Mouse (Mus musculus) kidney, embryonic 14.5 days (tissue): Measurements from ENCODE around the gene Srsf3. TPM values are rescaled to one million over a fixed set of nuclear protein-coding genes. Genes with fewer than 3 reads are reported as not detected.
A peak's percentile ranks its signal among the peaks of the same experiment; 100 is the strongest.
"Not testable (repeated sequence)": the region's sequence is repeated elsewhere in the genome, so short reads cannot be mapped to it uniquely, and the experiment has no call there.

Experiments
- ATAC-seq: fragments of 200-750 bp; cut with Nextera tagmentation; 2 replicates; pipeline ENCODE4 v1.8.0; 2017; ENCODE audit warnings: moderate number of reproducible peaks, mild to moderate bottlenecking, moderate TSS enrichment, moderate library complexity; ENCODE audit not compliant: low FRiP score, low TSS enrichment
- H3K27ac ChIP-seq: fragments of 300-500 bp; sonication (generic); 2 replicates; pipeline ENCODE4 v1.5.1; 2014; ENCODE audit warnings: low read depth, mild to moderate bottlenecking, low read length, moderate library complexity, mixed read lengths
- H3K27me3 ChIP-seq: fragments of 300-500 bp; sonication (generic); 2 replicates; pipeline ENCODE4 v1.6.1; 2014; ENCODE audit warnings: mild to moderate bottlenecking, low read length; ENCODE audit not compliant: control insufficient read depth, insufficient read depth
- H3K36me3 ChIP-seq: fragments of 300-500 bp; sonication (generic); 2 replicates; pipeline ENCODE4 v1.6.1; 2014; ENCODE audit warnings: low read length, mixed read lengths; ENCODE audit not compliant: control insufficient read depth, insufficient read depth
- H3K4me1 ChIP-seq: fragments of 300-500 bp; sonication (generic); 2 replicates; pipeline ENCODE4 v1.6.1; 2014; ENCODE audit warnings: low read length, mixed read lengths; ENCODE audit not compliant: control insufficient read depth, insufficient read depth
- H3K4me2 ChIP-seq: fragments of 300-500 bp; sonication (generic); replicated peaks from 2 replicates; pipeline ENCODE4 v1.6.1; 2014; ENCODE audit warnings: low read depth, mild to moderate bottlenecking, low read length
- H3K4me3 ChIP-seq: fragments of 300-500 bp; sonication (generic); 2 replicates; pipeline ENCODE4 v1.5.1; 2014; ENCODE audit warnings: mild to moderate bottlenecking, low read length
- H3K9ac ChIP-seq: fragments of 300-500 bp; sonication (generic); 2 replicates; pipeline ENCODE4 v1.6.1; 2014; ENCODE audit warnings: low read depth, mild to moderate bottlenecking, low read length, moderate library complexity
- H3K9me3 ChIP-seq: fragments of 300-500 bp; sonication (generic); 2 replicates; pipeline ENCODE4 v1.6.1; 2016; ENCODE audit warnings: low read length; ENCODE audit not compliant: control insufficient read depth
- whole genome bisulfite sequencing: fragments of 180-500 bp; shearing (Covaris S2); extraction: QIAGEN DNeasy Blood & Tissue Kit; methylation state at CpG from one replicate; pipeline ENCODE4 v1.1.7; 2014; 5-methylcytosine and 5-hydroxymethylcytosine counted together
- polyA plus RNA-seq: library from polyadenylated mRNA; unstranded; fragments of >200 nt; fragmentation: Nextera tagmentation; extraction: Ambion mirVana; gene quantifications from 2 replicates; pipeline ENCODE4 v1.2.1, GENCODE M21; 2014

Srsf3 gene
- polyA plus RNA-seq, 1 experiment from 2014 or later = 691 TPM

- peaks cover 5% of the 10 kb centered on the region; the same call in 1 of the 2 replicates for H3K4me1 ChIP-seq
- no peak overlapping the region for H3K27ac ChIP-seq
- no peaks in the 10 kb centered on the region for H3K27me3 ChIP-seq
- H3K9ac ChIP-seq = no peak overlapping the region
- no peaks in the 10 kb centered on the region for H3K9me3 ChIP-seq
- peak overlapping the region; percentile 74 for H3K4me3 ChIP-seq
- no peak for ATAC-seq
- H3K36me3 ChIP-seq = peaks cover 42% of the 10 kb centered on the region
- peak overlapping the region; percentile 94 for H3K4me2 ChIP-seq
Measured at GRCm38 (mm10) chr17:29035506-29035905, 3.1 kb downstream of the Srsf3 start.

DNA sequence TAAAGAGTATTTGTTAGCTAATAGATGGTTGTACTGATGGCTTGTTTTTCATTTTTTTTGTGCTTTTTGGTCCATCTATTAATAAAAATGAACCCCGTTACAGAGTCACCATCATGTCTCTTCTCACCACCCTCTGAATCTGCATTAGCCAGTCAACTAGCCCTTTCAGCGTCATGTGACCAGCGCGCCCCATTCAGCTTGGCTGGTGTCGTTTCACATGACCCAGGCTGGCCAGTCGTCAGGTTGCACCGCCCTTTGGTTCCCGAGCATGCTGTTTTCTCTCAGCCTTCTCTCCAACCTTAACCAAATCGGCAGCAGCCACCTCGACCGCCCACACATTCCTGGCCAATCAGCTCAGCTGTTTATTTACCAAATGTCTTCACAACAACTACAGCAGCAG lies 6.9 kb downstream of the Srsf3 start:
- no peaks in the 10 kb centered on the region for H3K27me3 ChIP-seq
- H3K27ac ChIP-seq = no peak overlapping the region
- H3K9ac ChIP-seq = no peak overlapping the region
- 65% methylated on average over 11 of the region's 11 CpGs for WGBS
- no peak overlapping the region for H3K4me2 ChIP-seq
- peaks cover 77% of the 10 kb centered on the region for H3K36me3 ChIP-seq
- no peaks in the 10 kb centered on the region for H3K9me3 ChIP-seq
- H3K4me1 ChIP-seq = no peaks in the 10 kb centered on the region
- no peak for ATAC-seq
- H3K4me3 ChIP-seq = no peak overlapping the region

GRCm38 (mm10) chr17:29041632-29042031 lies 9.2 kb downstream of the Srsf3 start:
- not testable (repeated sequence) for H3K4me3 ChIP-seq, H3K4me1 ChIP-seq, H3K4me2 ChIP-seq, ATAC-seq, H3K9me3 ChIP-seq, H3K27me3 ChIP-seq, H3K27ac ChIP-seq, H3K9ac ChIP-seq
- 94% methylated on average over 3 of the region's 3 CpGs for WGBS
- peaks cover 93% of the 10 kb centered on the region for H3K36me3 ChIP-seq

- H3K27ac ChIP-seq = no peak overlapping the region
- no peak overlapping the region for H3K4me3 ChIP-seq
- H3K9me3 ChIP-seq = no peaks in the 10 kb centered on the region
- no peak overlapping the region for H3K9ac ChIP-seq
- H3K4me2 ChIP-seq = no peak overlapping the region
- no peaks in the 10 kb centered on the region for H3K27me3 ChIP-seq
- no peaks in the 10 kb centered on the region for H3K4me1 ChIP-seq
- peaks cover 88% of the 10 kb centered on the region for H3K36me3 ChIP-seq
- ATAC-seq = no peak
Measured at GRCm38 (mm10) chr17:29042569-29042968, 10.1 kb downstream of the Srsf3 start.

DNA sequence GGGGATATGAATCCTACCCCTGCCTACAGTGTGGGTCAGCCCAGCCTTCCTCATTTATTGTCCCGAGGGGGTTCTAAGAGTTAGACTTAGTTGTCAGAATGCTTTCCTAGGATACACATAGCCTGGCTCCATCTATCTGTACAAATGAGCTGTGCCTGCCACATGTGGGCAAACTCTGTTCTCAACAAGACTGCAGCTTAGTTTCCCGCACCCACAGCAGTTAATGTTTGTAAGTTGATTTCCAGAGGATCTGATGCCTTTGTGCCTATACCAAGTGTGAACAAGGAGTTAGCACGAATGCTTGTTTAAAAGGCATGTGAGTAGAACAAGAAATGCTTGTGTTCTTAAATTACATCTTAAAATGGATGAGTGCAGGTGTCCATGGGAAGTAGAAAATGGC lies 11.2 kb downstream of the Srsf3 start:
- no peak overlapping the region for H3K9ac ChIP-seq
- no peak overlapping the region for H3K27ac ChIP-seq
- no peaks in the 10 kb centered on the region for H3K9me3 ChIP-seq
- no peak for ATAC-seq
- H3K4me3 ChIP-seq = no peak overlapping the region
- WGBS = 90% methylated on average over 3 of the region's 3 CpGs
- H3K4me2 ChIP-seq = no peak overlapping the region
- H3K36me3 ChIP-seq = peaks cover 81% of the 10 kb centered on the region
- H3K4me1 ChIP-seq = no peaks in the 10 kb centered on the region
- H3K27me3 ChIP-seq = no peaks in the 10 kb centered on the region

GRCm38 (mm10) chr17:29044146-29044924 lies 11.9 kb downstream of the Srsf3 start:
- H3K36me3 ChIP-seq = peaks cover 73% of the 10 kb centered on the region
- no peak overlapping the region for H3K27ac ChIP-seq
- no peak overlapping the region for H3K4me3 ChIP-seq
- H3K27me3 ChIP-seq = no peaks in the 10 kb centered on the region
- no peaks in the 10 kb centered on the region for H3K4me1 ChIP-seq
- H3K9me3 ChIP-seq = no peaks in the 10 kb centered on the region
- H3K4me2 ChIP-seq = no peak overlapping the region
- no peak overlapping the region for H3K9ac ChIP-seq
- ATAC-seq = no peak
- 87% methylated on average over 6 of the region's 6 CpGs for WGBS

DNA sequence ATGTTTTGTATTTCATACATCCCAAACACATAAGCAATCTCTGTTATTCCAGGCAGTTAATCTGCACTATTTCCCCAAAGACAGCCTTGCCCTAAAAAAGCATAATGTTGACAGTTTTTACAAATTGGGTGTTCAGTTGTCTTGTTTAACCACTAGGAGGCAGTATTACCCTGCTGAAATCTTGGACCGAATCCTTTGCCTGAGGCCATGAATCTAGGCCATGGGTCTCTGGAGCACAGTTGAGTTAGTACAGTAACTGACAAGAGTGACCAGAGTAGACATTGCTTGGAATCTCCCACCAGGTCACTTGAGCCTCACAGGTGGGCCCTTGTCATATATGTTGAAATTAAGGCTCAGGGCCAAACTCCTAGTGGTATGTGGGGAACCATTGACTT lies 12.5 kb downstream of the Srsf3 start:
- 82% methylated on average over 1 of the region's 1 CpGs for WGBS
- H3K9me3 ChIP-seq = no peaks in the 10 kb centered on the region
- H3K27me3 ChIP-seq = no peaks in the 10 kb centered on the region
- H3K9ac ChIP-seq = no peak overlapping the region
- H3K27ac ChIP-seq = no peak overlapping the region
- no peak for ATAC-seq
- H3K4me3 ChIP-seq = no peak overlapping the region
- H3K4me2 ChIP-seq = no peak overlapping the region
- H3K36me3 ChIP-seq = peaks cover 67% of the 10 kb centered on the region
- no peaks in the 10 kb centered on the region for H3K4me1 ChIP-seq

- 69% methylated on average over 12 of the region's 12 CpGs for WGBS
- H3K36me3 ChIP-seq = peaks cover 57% of the 10 kb centered on the region
- no peak overlapping the region for H3K4me2 ChIP-seq
- H3K27me3 ChIP-seq = no peaks in the 10 kb centered on the region
- peak; percentile 24 for ATAC-seq
- no peak overlapping the region for H3K9ac ChIP-seq
- H3K9me3 ChIP-seq = no peaks in the 10 kb centered on the region
- no peak overlapping the region; the same call in 1 of the 2 replicates for H3K27ac ChIP-seq
- peaks cover 9% of the 10 kb centered on the region; the same call in 1 of the 2 replicates for H3K4me1 ChIP-seq
- H3K4me3 ChIP-seq = no peak overlapping the region
Measured at GRCm38 (mm10) chr17:29045741-29046530, 13.5 kb downstream of the Srsf3 start.

DNA sequence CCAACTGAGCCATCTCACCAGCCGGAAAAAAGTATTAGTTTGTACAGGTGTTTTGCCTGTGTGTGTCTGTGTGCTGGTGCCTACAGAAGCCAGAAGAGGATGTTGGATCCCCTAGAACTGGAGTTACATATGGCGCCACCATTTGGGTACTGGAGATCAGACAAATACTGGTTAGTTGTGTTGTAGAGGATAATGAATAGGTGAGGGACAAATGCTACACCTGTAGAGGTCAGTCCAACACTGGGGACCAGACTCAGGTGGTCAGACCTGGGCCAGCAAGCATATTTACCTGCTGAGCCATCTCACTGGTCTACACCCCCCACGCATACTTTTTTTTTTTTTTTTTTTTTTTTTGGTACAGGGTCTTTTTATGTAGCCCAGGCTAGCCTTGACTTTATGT lies 14.4 kb downstream of the Srsf3 start:
- Histone ChIP-seq H3K4me2 (no peak overlapping the region), H3K4me3 (no peak overlapping the region), H3K9me3 (no peaks in the 10 kb centered on the region), H3K4me1 (peaks cover 9% of the 10 kb centered on the region; the same call in 1 of the 2 replicates), H3K9ac (no peak overlapping the region), H3K27ac (no peak overlapping the region), H3K36me3 (peaks cover 51% of the 10 kb centered on the region), H3K27me3 (no peaks in the 10 kb centered on the region)
- 95% methylated on average over 3 of the region's 3 CpGs for WGBS
- ATAC-seq = no peak
